Mouse (Mus musculus) ES-Bruce4 (cell line): ENCODE measurements at regions not wholly inside any gene's neighbourhood (a gene's known extent, or its start where the extent isn't known, plus 50 kb on each side); places are given as distances from the start of the nearest gene placed in this dataset.

ENCODE experiments used
- H3K27ac ChIP-seq: 2 replicates; pipeline ENCODE4 v1.5.1; 2012; ENCODE audit warnings: low read length, inconsistent platforms; ENCODE audit not compliant: insufficient read depth
- H3K27me3 ChIP-seq: 2 replicates; pipeline ENCODE4 v1.6.1; 2012; ENCODE audit warnings: mild to moderate bottlenecking, low read length, inconsistent platforms; ENCODE audit not compliant: control insufficient read depth, poor library complexity, insufficient read depth, severe bottlenecking
- H3K36me3 ChIP-seq: 2 replicates; pipeline ENCODE4 v1.6.1; 2012; ENCODE audit warnings: inconsistent platforms, mild to moderate bottlenecking, low read length, moderate library complexity; ENCODE audit not compliant: control insufficient read depth, poor library complexity, insufficient read depth, severe bottlenecking
- H3K4me1 ChIP-seq: one replicate; pipeline ENCODE4 v1.8.1; 2011; ENCODE audit warnings: low read length; ENCODE audit not compliant: control insufficient read depth, insufficient read depth
- H3K4me3 ChIP-seq: 2 replicates; pipeline ENCODE4 v1.5.1; 2011; ENCODE audit warnings: low read depth, mild to moderate bottlenecking, low read length
- H3K9ac ChIP-seq: 2 replicates; pipeline ENCODE4 v1.6.1; 2012; ENCODE audit warnings: low read depth, mild to moderate bottlenecking, inconsistent platforms; ENCODE audit not compliant: poor library complexity, severe bottlenecking
- H3K9me3 ChIP-seq: replicated peaks from 2 replicates; pipeline ENCODE4 v1.6.1; 2012; ENCODE audit warnings: mild to moderate bottlenecking, low read length, inconsistent platforms; ENCODE audit not compliant: control insufficient read depth, poor library complexity, insufficient read depth, severe bottlenecking
- CTCF ChIP-seq: IDR thresholded peaks from one replicate; pipeline ENCODE4 v1.8.1; 2011; ENCODE audit warnings: low read depth, low read length
- EP300 ChIP-seq: IDR thresholded peaks from 2 replicates; pipeline ENCODE4 v1.6.1; 2011; ENCODE audit warnings: low read depth, low read length; ENCODE audit not compliant: insufficient read depth
- POLR2A ChIP-seq: IDR thresholded peaks from one replicate; pipeline ENCODE4 v1.8.1; 2011; ENCODE audit warnings: low read length; ENCODE audit not compliant: insufficient read depth

GRCm38 (mm10) chr3:124067061-124067460 lies 253.6 kb upstream of the Tram1l1 start:
- Histone ChIP-seq H3K4me3 (no peak overlapping the region), H3K4me1 (no peaks in the 10 kb centered on the region), H3K27me3 (no peaks in the 10 kb centered on the region), H3K9ac (no peak overlapping the region), H3K9me3 (no peaks in the 10 kb centered on the region), H3K36me3 (no peaks in the 10 kb centered on the region), H3K27ac (no peak overlapping the region)
- TF ChIP-seq CTCF (no peak), POLR2A (no peak), EP300 (no peak)

- H3K27ac ChIP-seq, result no peak overlapping the region
- H3K4me3 ChIP-seq, result no peak overlapping the region
- no peaks in the 10 kb centered on the region for H3K4me1 ChIP-seq
- no peaks in the 10 kb centered on the region for H3K9me3 ChIP-seq
- TF ChIP-seq EP300, result no peak
- no peak for TF ChIP-seq CTCF
- TF ChIP-seq POLR2A, result no peak
- H3K27me3 ChIP-seq, result no peaks in the 10 kb centered on the region
- H3K36me3 ChIP-seq, result no peaks in the 10 kb centered on the region
- H3K9ac ChIP-seq, result no peak overlapping the region
Observed at GRCm38 (mm10) chr3:124067538-124067937, 253.1 kb upstream of the Tram1l1 start.

- no peaks in the 10 kb centered on the region for H3K27me3 ChIP-seq
- H3K9me3 ChIP-seq, result no peaks in the 10 kb centered on the region
- no peak overlapping the region for H3K9ac ChIP-seq
- no peaks in the 10 kb centered on the region for H3K36me3 ChIP-seq
- no peak overlapping the region for H3K27ac ChIP-seq
- H3K4me3 ChIP-seq, result no peak overlapping the region
- H3K4me1 ChIP-seq, result no peaks in the 10 kb centered on the region
- no peak for TF ChIP-seq POLR2A
- TF ChIP-seq CTCF, result no peak
- TF ChIP-seq EP300, result no peak
Observed at GRCm38 (mm10) chr3:124067971-124068370, 252.7 kb upstream of the Tram1l1 start.

- no peak for TF ChIP-seq CTCF
- no peak for TF ChIP-seq EP300
- no peak for TF ChIP-seq POLR2A
- no peaks in the 10 kb centered on the region for H3K4me1 ChIP-seq
- no peaks in the 10 kb centered on the region for H3K36me3 ChIP-seq
- H3K9ac ChIP-seq, result no peak overlapping the region
- no peaks in the 10 kb centered on the region for H3K27me3 ChIP-seq
- no peaks in the 10 kb centered on the region for H3K9me3 ChIP-seq
- no peak overlapping the region for H3K27ac ChIP-seq
- H3K4me3 ChIP-seq, result no peak overlapping the region
Observed at GRCm38 (mm10) chr3:124069182-124069581, 251.5 kb upstream of the Tram1l1 start.

- no peak overlapping the region for H3K27ac ChIP-seq
Observed at GRCm38 (mm10) chr3:124075974-124076606, 244.6 kb upstream of the Tram1l1 start.

GRCm38 (mm10) chr3:124092404-124093121 lies 228.1 kb upstream of the Tram1l1 start:
- no peak overlapping the region for H3K27ac ChIP-seq
- H3K4me1 ChIP-seq, result no peaks in the 10 kb centered on the region
- H3K36me3 ChIP-seq, result no peaks in the 10 kb centered on the region
- no peaks in the 10 kb centered on the region for H3K9me3 ChIP-seq
- no peak overlapping the region for H3K9ac ChIP-seq
- no peak overlapping the region for H3K4me3 ChIP-seq
- no peaks in the 10 kb centered on the region for H3K27me3 ChIP-seq
- TF ChIP-seq POLR2A (no peak), CTCF (no peak), EP300 (no peak)

More at GRCm38 (mm10) chr3:124075974-124076606, 244.6 kb upstream of the Tram1l1 start:
- Histone ChIP-seq H3K36me3 (no peaks in the 10 kb centered on the region), H3K27me3 (no peaks in the 10 kb centered on the region), H3K4me1 (no peaks in the 10 kb centered on the region), H3K4me3 (no peak overlapping the region), H3K9me3 (no peaks in the 10 kb centered on the region), H3K9ac (no peak overlapping the region)
- no peak for TF ChIP-seq CTCF
- TF ChIP-seq POLR2A, result no peak
- TF ChIP-seq EP300, result no peak
